Mouse (Mus musculus) intestine, postnatal 0 days (tissue): ENCODE data around the gene Lrrk1. TPM values are rescaled to one million over a fixed set of nuclear protein-coding genes. Genes with fewer than 3 reads are reported as not detected.
A peak's percentile ranks its signal among the peaks of the same experiment; 100 is the strongest.

Source experiments
- ATAC-seq: fragments of 200-750 bp; cut with Nextera tagmentation; 2 replicates; pipeline ENCODE4 v1.8.0; 2017; ENCODE audit warnings: mild to moderate bottlenecking, moderate TSS enrichment, moderate library complexity
- H3K27ac ChIP-seq: fragments of 300-500 bp; sonication (generic); 2 replicates; pipeline ENCODE4 v1.5.1; 2014; ENCODE audit warnings: mild to moderate bottlenecking, low read depth, low read length, moderate library complexity
- H3K27me3 ChIP-seq: fragments of 300-500 bp; sonication (generic); replicated peaks from 2 replicates; pipeline ENCODE4 v1.6.1; 2014; ENCODE audit warnings: low read length, mixed read lengths; ENCODE audit not compliant: control insufficient read depth, insufficient read depth
- H3K36me3 ChIP-seq: fragments of 300-500 bp; sonication (generic); 2 replicates; pipeline ENCODE4 v1.6.1; 2014; ENCODE audit warnings: mild to moderate bottlenecking, moderate library complexity; ENCODE audit not compliant: control insufficient read depth, insufficient read depth
- H3K4me1 ChIP-seq: fragments of 300-500 bp; sonication (generic); replicated peaks from 2 replicates; pipeline ENCODE4 v1.6.1; 2014; ENCODE audit warnings: antibody characterized with exemption, low read length, mixed read lengths; ENCODE audit not compliant: control insufficient read depth, insufficient read depth
- H3K4me2 ChIP-seq: fragments of 300-500 bp; sonication (generic); replicated peaks from 2 replicates; pipeline ENCODE4 v1.6.1; 2014; ENCODE audit warnings: low read depth, mild to moderate bottlenecking, moderate library complexity
- H3K4me3 ChIP-seq: fragments of 300-500 bp; sonication (generic); 2 replicates; pipeline ENCODE4 v1.5.1; 2014; ENCODE audit warnings: low read depth, low read length
- H3K9ac ChIP-seq: fragments of 300-500 bp; sonication (generic); 2 replicates; pipeline ENCODE4 v1.6.1; 2014; ENCODE audit warnings: mild to moderate bottlenecking, low read depth, low read length
- H3K9me3 ChIP-seq: fragments of 300-500 bp; sonication (generic); 2 replicates; pipeline ENCODE4 v1.6.1; 2016; ENCODE audit warnings: mixed run types; ENCODE audit not compliant: control insufficient read depth
- CTCF ChIP-seq: sonication (generic); IDR thresholded peaks from 2 replicates; pipeline ENCODE4 v1.5.1; 2016; ENCODE audit warnings: low read depth, mild to moderate bottlenecking, control low read depth, antibody characterized with exemption, moderate library complexity
- WGBS: fragments of 180-500 bp; shearing (Covaris S2); extraction: QIAGEN DNeasy Blood & Tissue Kit; methylation state at CpG from one replicate; pipeline ENCODE4 v1.1.7; 2014; 5-methylcytosine and 5-hydroxymethylcytosine counted together
- polyA plus RNA-seq: library from polyadenylated mRNA; unstranded; fragments of >200 nt; fragmentation: Nextera tagmentation; extraction: Ambion mirVana; gene quantifications from 2 replicates; pipeline ENCODE4 v1.2.1, GENCODE M21; 2015

Lrrk1 gene
- polyA plus RNA-seq, 1 experiment from 2014 or later, result 6.1 TPM

GRCm38 (mm10) chr7:66416829-66417228, 28.7 kb upstream of the Lrrk1 start:
- no peaks in the 10 kb centered on the region for H3K9me3 ChIP-seq
- no peak overlapping the region for H3K27ac ChIP-seq
- ATAC-seq, result no peak
- no peaks in the 10 kb centered on the region for H3K36me3 ChIP-seq
- 0 out of 2 replicates have a peak, but pooled peaks cover 2% of the 10 kb centered on the region for H3K27me3 ChIP-seq
- H3K4me2 ChIP-seq, result no peak overlapping the region
- no peak overlapping the region for H3K4me3 ChIP-seq
- WGBS, result 71% methylated on average over 4 of the region's 4 CpGs
- no peaks in the 10 kb centered on the region for H3K4me1 ChIP-seq
- no peak for TF ChIP-seq CTCF
- H3K9ac ChIP-seq, result no peak overlapping the region

GRCm38 (mm10) chr7:66413093-66413492, 24.9 kb upstream of the Lrrk1 start:
- no peak overlapping the region for H3K4me3 ChIP-seq
- 84% methylated on average over 7 of the region's 7 CpGs for WGBS
- no peak for ATAC-seq

GRCm38 (mm10) chr7:66409433-66409832, 21.3 kb upstream of the Lrrk1 start:
- Histone ChIP-seq H3K36me3 (no peaks in the 10 kb centered on the region), H3K9me3 (no peaks in the 10 kb centered on the region), H3K9ac (no peak overlapping the region), H3K27me3 (no peaks in the 10 kb centered on the region), H3K4me1 (no peaks in the 10 kb centered on the region), H3K4me2 (no peak overlapping the region), H3K27ac (no peak overlapping the region), H3K4me3 (no peak overlapping the region)
- ATAC-seq, result peak; percentile 47
- peak; percentile 95 for TF ChIP-seq CTCF
- 68% methylated on average over 6 of the region's 6 CpGs for WGBS

More at GRCm38 (mm10) chr7:66413093-66413492, 24.9 kb upstream of the Lrrk1 start:
- Histone ChIP-seq H3K27ac (no peak overlapping the region), H3K4me2 (no peak overlapping the region), H3K9me3 (no peaks in the 10 kb centered on the region), H3K27me3 (no peaks in the 10 kb centered on the region), H3K4me1 (no peaks in the 10 kb centered on the region), H3K9ac (no peak overlapping the region), H3K36me3 (no peaks in the 10 kb centered on the region)
- no peak for TF ChIP-seq CTCF

GRCm38 (mm10) chr7:66406971-66407370, 18.8 kb upstream of the Lrrk1 start:
- H3K9ac ChIP-seq, result no peak overlapping the region
- 0 out of 2 replicates have a peak, but pooled peaks have one; percentile 2 for TF ChIP-seq CTCF
- H3K4me3 ChIP-seq, result no peak overlapping the region
- no peaks in the 10 kb centered on the region for H3K4me1 ChIP-seq
- no peak for ATAC-seq
- no peaks in the 10 kb centered on the region for H3K27me3 ChIP-seq
- H3K36me3 ChIP-seq, result no peaks in the 10 kb centered on the region
- no peak overlapping the region for H3K27ac ChIP-seq
- no peaks in the 10 kb centered on the region for H3K9me3 ChIP-seq
- H3K4me2 ChIP-seq, result no peak overlapping the region
- 49% methylated on average over 8 of the region's 8 CpGs for WGBS

- H3K27ac ChIP-seq, result no peak overlapping the region
- ATAC-seq, result no peak
- 54% methylated on average over 13 of the region's 13 CpGs for WGBS
These were observed 18.0 kb upstream of the Lrrk1 start for GRCm38 (mm10) chr7:66405951-66406721.

GRCm38 (mm10) chr7:66405541-66405940, 17.4 kb upstream of the Lrrk1 start:
- no peak overlapping the region for H3K9ac ChIP-seq
- H3K4me3 ChIP-seq, result no peak overlapping the region
- H3K27ac ChIP-seq, result no peak overlapping the region
- H3K9me3 ChIP-seq, result no peaks in the 10 kb centered on the region
- no peaks in the 10 kb centered on the region for H3K36me3 ChIP-seq
- ATAC-seq, result no peak
- WGBS, result 33% methylated on average over 11 of the region's 11 CpGs
- H3K4me1 ChIP-seq, result no peaks in the 10 kb centered on the region
- H3K4me2 ChIP-seq, result no peak overlapping the region
- no peaks in the 10 kb centered on the region for H3K27me3 ChIP-seq
- no peak for TF ChIP-seq CTCF

More at GRCm38 (mm10) chr7:66405951-66406721, 18.0 kb upstream of the Lrrk1 start:
- Histone ChIP-seq H3K4me1 (no peaks in the 10 kb centered on the region), H3K9ac (no peak overlapping the region), H3K4me3 (no peak overlapping the region), H3K36me3 (no peaks in the 10 kb centered on the region), H3K4me2 (no peak overlapping the region), H3K27me3 (no peaks in the 10 kb centered on the region), H3K9me3 (no peaks in the 10 kb centered on the region)
- TF ChIP-seq CTCF, result no peak
